Mouse (Mus musculus) lung, postnatal 0 days (tissue): ENCODE measurements around the gene Gm3159. TPM values are rescaled to one million over a fixed set of nuclear protein-coding genes. Genes with fewer than 3 reads are reported as not detected.
"Not testable (repeated sequence)": the region's sequence is repeated elsewhere in the genome, so short reads cannot be mapped to it uniquely, and the experiment has no call there.

Source experiments
- ATAC-seq: fragments of 200-750 bp; cut with Nextera tagmentation; 2 replicates; pipeline ENCODE4 v1.8.0; 2017; ENCODE audit warnings: moderate library complexity
- DNase-seq: peaks from one replicate; pipeline ENCODE4 v3.0.0-alpha.2; 2016; ENCODE audit warnings: low spot score
- H3K27ac ChIP-seq: fragments of 300-500 bp; sonication (generic); 2 replicates; pipeline ENCODE4 v1.5.1; 2014; ENCODE audit warnings: antibody characterized with exemption, mild to moderate bottlenecking, low read length, mixed read lengths
- H3K27me3 ChIP-seq: fragments of 300-500 bp; sonication (generic); replicated peaks from 2 replicates; pipeline ENCODE4 v1.6.1; 2014; ENCODE audit warnings: low read length, mixed read lengths; ENCODE audit not compliant: insufficient read depth
- H3K36me3 ChIP-seq: fragments of 300-500 bp; sonication (generic); 2 replicates; pipeline ENCODE4 v1.6.1; 2014; ENCODE audit warnings: low read length, mixed read lengths; ENCODE audit not compliant: insufficient read depth
- H3K4me1 ChIP-seq: fragments of 300-500 bp; sonication (generic); 2 replicates; pipeline ENCODE4 v1.6.1; 2014; ENCODE audit warnings: antibody characterized with exemption, low read depth, low read length, mixed read lengths; ENCODE audit not compliant: insufficient read depth
- H3K4me2 ChIP-seq: fragments of 300-500 bp; sonication (generic); replicated peaks from 2 replicates; pipeline ENCODE4 v1.6.1; 2014; ENCODE audit warnings: low read depth, mild to moderate bottlenecking, low read length, moderate library complexity, mixed read lengths
- H3K4me3 ChIP-seq: fragments of 300-500 bp; sonication (generic); 2 replicates; pipeline ENCODE4 v1.5.1; 2014; ENCODE audit warnings: low read depth, low read length
- H3K9ac ChIP-seq: fragments of 300-500 bp; sonication (generic); replicated peaks from 2 replicates; pipeline ENCODE4 v1.6.1; 2014; ENCODE audit warnings: low read depth, mild to moderate bottlenecking
- H3K9me3 ChIP-seq: fragments of 300-500 bp; sonication (generic); 2 replicates; pipeline ENCODE4 v1.6.1; 2016; ENCODE audit warnings: low read length, mixed read lengths
- WGBS: fragments of 180-500 bp; shearing (Covaris S2); extraction: QIAGEN DNeasy Blood & Tissue Kit; methylation state at CpG from one replicate; pipeline ENCODE4 v1.1.7; 2014; 5-methylcytosine and 5-hydroxymethylcytosine counted together
- polyA plus RNA-seq: library from polyadenylated mRNA; unstranded; fragments of >200 nt; fragmentation: Nextera tagmentation; extraction: Ambion mirVana; gene quantifications from 2 replicates; pipeline ENCODE4 v1.2.1, GENCODE M21; 2015

Gm3159 gene
- polyA plus RNA-seq, 1 experiment from 2014 or later: not detected

GRCm38 (mm10) chr14:4409939-4410338 lies 12.6 kb downstream of the Gm3159 start:
- not testable (repeated sequence) for H3K4me2 ChIP-seq, ATAC-seq, H3K27me3 ChIP-seq, H3K9ac ChIP-seq, H3K9me3 ChIP-seq, H3K27ac ChIP-seq, DNase-seq, H3K4me3 ChIP-seq, H3K36me3 ChIP-seq, H3K4me1 ChIP-seq
- 27% methylated on average over 1 of the region's 1 CpGs for WGBS

- H3K4me1 ChIP-seq, H3K36me3 ChIP-seq, H3K9ac ChIP-seq, H3K27me3 ChIP-seq, H3K27ac ChIP-seq, H3K9me3 ChIP-seq, ATAC-seq, H3K4me3 ChIP-seq: not testable (repeated sequence)
- 2% methylated on average over 15 of the region's 59 CpGs for WGBS
- peak; percentile 2 for DNase-seq
- H3K4me2 ChIP-seq: peak within 1 kb of the TSS; percentile 34
These were observed 17.9 kb downstream of the Gm3159 start, which contains the start of gene Gm3164 for GRCm38 (mm10) chr14:4414965-4415835. Gm3164 (plus strand) TSS chr14:4415448.

GRCm38 (mm10) chr14:4430692-4431091 lies 33.4 kb downstream of the Gm3159 start, which contains the start of gene Gm3173:
Gm3173 (plus strand) TSS chr14:4430992.
- not testable (repeated sequence) for H3K9ac ChIP-seq, H3K27ac ChIP-seq, ATAC-seq, H3K27me3 ChIP-seq, H3K9me3 ChIP-seq, DNase-seq, H3K4me3 ChIP-seq, H3K4me1 ChIP-seq, H3K4me2 ChIP-seq, H3K36me3 ChIP-seq

Other genes starting within 250 kb of the Gm3159 start
- not detected in 2 replicates for gene Gm3127, start 232.5 kb upstream of the Gm3159 start, polyA plus RNA-seq
- gene Gm2974, start 214.9 kb upstream of the Gm3159 start, polyA plus RNA-seq: 0.07 TPM in 1 of 2 replicates, not detected in the other
- gene Gm3138, start 147.9 kb upstream of the Gm3159 start, polyA plus RNA-seq: not detected in 2 replicates
- not detected in 2 replicates for gene Gm3149, start 80.2 kb upstream of the Gm3159 start, polyA plus RNA-seq
- 0.12 TPM in 1 of 2 replicates, not detected in the other for gene 2610042L04Rik, start 62.8 kb upstream of the Gm3159 start, polyA plus RNA-seq
- gene Gm3164, start 17.9 kb downstream of the Gm3159 start, polyA plus RNA-seq: 0.08 and 0.10 TPM in 2 replicates
- not detected in 2 replicates for gene Gm3173, start 33.5 kb downstream of the Gm3159 start, polyA plus RNA-seq
- gene Gm3182, start 84.2 kb downstream of the Gm3159 start, polyA plus RNA-seq: not detected in 2 replicates
- gene Gm3047, start 157.9 kb downstream of the Gm3159 start, polyA plus RNA-seq: not detected in 2 replicates
- gene Gm8159, start 234.8 kb downstream of the Gm3159 start, polyA plus RNA-seq: not detected in 2 replicates